Comparison of ENCODE assay signal across 9 mouse cellular contexts in genomic region chr4:129928949-129929348, GRCm38 (mm10). TPM values are rescaled to one million over a fixed set of nuclear protein-coding genes. Genes with fewer than 3 reads are reported as not detected.
DNase-seq lines count a peak whose midpoint lies in the region; ATAC-seq and TF ChIP-seq lines count a peak whose summit lies in the region.
"Had no signal": no experiment of that assay in that cellular context is flagged by ENCODE, and none has a peak within 500 bp of the region (broad histone marks: within the 10 kb centered on the region; RNA-seq: fewer than 3 reads in every experiment).

Spocd1 (plus strand) TSS chr4:129929249.

- WGBS in heart, embryonic 11.5 days (ENCODE audit: insufficient replicate concordance), result 18% methylated on average over 4 of the region's 4 CpGs
- 41% methylated on average over 4 of the region's 4 CpGs for WGBS in hindbrain, embryonic 10.5 days
- WGBS in liver, postnatal 0 days (ENCODE audit: insufficient replicate concordance), result 57% methylated on average over 4 of the region's 4 CpGs

- TF ChIP-seq CTCF in C2C12 (IDR thresholded peaks at IDR 0.05; ENCODE audit: control insufficient read depth, insufficient read depth, insufficient read length), result no peak
- no peak for TF ChIP-seq CTCF in liver, postnatal 0 days (IDR thresholded peaks at IDR 0.05; ENCODE audit: low read depth)

- H3K79me3 ChIP-seq in C2C12 (ENCODE audit: low read depth), result no peaks in the 10 kb centered on the region

- no peaks in the 10 kb centered on the region for H3K36me3 ChIP-seq in heart, embryonic 11.5 days (ENCODE audit: control insufficient read depth, insufficient read depth, low read length)
- no peaks in the 10 kb centered on the region for H3K36me3 ChIP-seq in C2C12 (ENCODE audit: control insufficient read depth, insufficient read depth)
- H3K36me3 ChIP-seq in hindbrain, embryonic 10.5 days, result no peaks in the 10 kb centered on the region
- no peaks in the 10 kb centered on the region for H3K36me3 ChIP-seq in liver, postnatal 0 days (replicated peaks; ENCODE audit: insufficient read depth, low read length)

- no peak for TF ChIP-seq EP300 in liver, postnatal 0 days (IDR thresholded peaks at IDR 0.05; ENCODE audit: low read depth)

- peak within 1 kb of the TSS; percentile 3; the same call in 1 of the 2 replicates for H3K9ac ChIP-seq in heart, embryonic 11.5 days (ENCODE audit: low read depth, low read length)
- no peak within 1 kb of the TSS for H3K9ac ChIP-seq in liver, postnatal 0 days (replicated peaks)

- H3ac ChIP-seq in C2C12 (ENCODE audit: control insufficient read depth, insufficient read length, low read depth), result peak within 1 kb of the TSS; percentile 30

- no peaks in the 10 kb centered on the region for H3K79me2 ChIP-seq in C2C12 (ENCODE audit: control insufficient read depth, insufficient read depth)

- H3K27me3 ChIP-seq in heart, embryonic 11.5 days (ENCODE audit: control insufficient read depth, insufficient read depth, low read length), result no peaks in the 10 kb centered on the region
- no peaks in the 10 kb centered on the region for H3K27me3 ChIP-seq in C2C12 (ENCODE audit: control insufficient read depth, insufficient read depth, insufficient read length)
- H3K27me3 ChIP-seq in hindbrain, embryonic 10.5 days (ENCODE audit: insufficient read depth, poor library complexity, severe bottlenecking), result no peaks in the 10 kb centered on the region
- no peaks in the 10 kb centered on the region for H3K27me3 ChIP-seq in liver, postnatal 0 days (ENCODE audit: insufficient read depth, low read length)

- H3K4me3 ChIP-seq in heart, embryonic 11.5 days (ENCODE audit: low read depth, low read length), result peak within 1 kb of the TSS; percentile 18; the same call in 1 of the 2 replicates
- no peak within 1 kb of the TSS for H3K4me3 ChIP-seq in C2C12 (ENCODE audit: insufficient read depth, poor library complexity, severe bottlenecking)
- peak within 1 kb of the TSS; percentile 40 for H3K4me3 ChIP-seq in hindbrain, embryonic 10.5 days
- peak within 1 kb of the TSS; percentile 19 for H3K4me3 ChIP-seq in liver, postnatal 0 days (ENCODE audit: low read depth, low read length)

- DNase-seq in heart, postnatal 14 days, result no peak
- DNase-seq in hindbrain, embryonic 10.5 days (ENCODE audit: low spot score), result no peak
- DNase-seq in liver, postnatal 0 days, result no peak
- no peak for DNase-seq in cerebellum, adult 11 months
- no peak for DNase-seq in gastrocnemius, adult 8-10 months (ENCODE audit: low spot score in 2 of 2)
- no peak for DNase-seq in cerebellum, adult 18-20 months

- H3K4me2 ChIP-seq in heart, embryonic 11.5 days, result peak within 1 kb of the TSS; percentile 48
- H3K4me2 ChIP-seq in liver, postnatal 0 days (ENCODE audit: low read depth, low read length), result peak within 1 kb of the TSS; percentile 66

- H3K4me1 ChIP-seq in heart, embryonic 11.5 days (ENCODE audit: control insufficient read depth, insufficient read depth, low read length), result peaks cover 24% of the 10 kb centered on the region
- peaks cover 9% of the 10 kb centered on the region for H3K4me1 ChIP-seq in hindbrain, embryonic 10.5 days (replicated peaks)
- H3K4me1 ChIP-seq in liver, postnatal 0 days (ENCODE audit: insufficient read depth), result peaks cover 10% of the 10 kb centered on the region

- peaks cover 3% of the 10 kb centered on the region; the same call in 1 of the 2 replicates for H3K9me3 ChIP-seq in heart, embryonic 11.5 days (replicated peaks; ENCODE audit: control insufficient read depth, low read length)
- H3K9me3 ChIP-seq in hindbrain, embryonic 10.5 days, result no peaks in the 10 kb centered on the region
- H3K9me3 ChIP-seq in liver, postnatal 0 days (ENCODE audit: low read length), result 0 out of 2 replicates have a peak, but pooled peaks cover 3% of the 10 kb centered on the region

- H3K27ac ChIP-seq in heart, embryonic 11.5 days (ENCODE audit: low read depth, low read length), result peak within 1 kb of the TSS; percentile 46; the same call in 1 of the 2 replicates
- peak within 1 kb of the TSS; percentile 29; the same call in 1 of the 2 replicates for H3K27ac ChIP-seq in hindbrain, embryonic 10.5 days
- no peak within 1 kb of the TSS for H3K27ac ChIP-seq in liver, postnatal 0 days (ENCODE audit: low read depth)

- intact Hi-C loops in heart, postnatal 14 days (cut with DNase I), result loop anchor here (1.0 to 5.0 kb wide), 4 partner anchors 52 to 228 kb away; no protein-coding TSS in a partner anchor

- no peak for ATAC-seq in heart, embryonic 11.5 days (replicated peaks; ENCODE audit: insufficient number of reproducible peaks, low FRiP score, low TSS enrichment)
- ATAC-seq in liver, postnatal 0 days, result no peak

TF ChIP-seq in C2C12, 6 proteins besides CTCF, POLR2A, EP300 and RAD21:
- TF ChIP-seq MYOG (IDR thresholded peaks at IDR 0.05; ENCODE audit: control insufficient read depth, extremely low read depth, insufficient read length) (no peak), CEBPB (IDR thresholded peaks at IDR 0.05; ENCODE audit: low read depth) (no peak), FOSL1 (IDR thresholded peaks at IDR 0.05; ENCODE audit: insufficient read depth, low read length, poor library complexity, severe bottlenecking) (no peak)

RNA-seq across cellular contexts. Expression of gene Spocd1, which starts in this region (rescaled TPM):
- polyA plus RNA-seq in heart, embryonic 11.5 days (2014; fragmentation: Nextera tagmentation; extraction: Ambion mirVana), result 0.34 and 0.38 TPM in 2 replicates
- not detected for total RNA-seq in heart, postnatal 14 days (2021)
- 0.02 TPM for polyA plus RNA-seq in C2C12 (2012; fragmentation: generic; extraction: Trizol)
- polyA plus RNA-seq in hindbrain, embryonic 10.5 days (2016; fragmentation: Nextera tagmentation; extraction: Ambion mirVana), result 0.05 TPM in 1 of 2 replicates, not detected in the other
- not detected in 2 replicates for polyA plus RNA-seq in liver, postnatal 0 days (2015; fragmentation: Nextera tagmentation; extraction: Ambion mirVana)
- not detected for total RNA-seq in gastrocnemius, adult 8-10 months (2022)
- total RNA-seq: liver, adult 2 months had no signal
- polyA plus RNA-seq: liver, adult 2 months had no signal
